Mouse (Mus musculus) MEL (cell line): ENCODE measurements around the gene Lpar6. TPM values are rescaled to one million over a fixed set of nuclear protein-coding genes. Genes with fewer than 3 reads are reported as not detected.

Experiments
- DNase-seq: peaks from one replicate; pipeline ENCODE4 v3.0.0; 2011; ENCODE audit warnings: low read depth, low spot score
- H3K27ac ChIP-seq: 2 replicates; pipeline ENCODE4 v1.5.1; 2012; ENCODE audit warnings: low read depth, mild to moderate bottlenecking, control low read depth, low read length, moderate library complexity; ENCODE audit not compliant: control insufficient read depth
- H3K27me3 ChIP-seq, 2 experiments: fragments of 150-350 bp in 1 of 2; sonication (generic) in 1 of 2; 2 replicates each; pipeline ENCODE4 v1.6.1; 2012; ENCODE audit warnings: low read length in 2 of 2, mild to moderate bottlenecking in 2 of 2, improper control_type of control experiment in 1 of 2, moderate library complexity in 1 of 2; ENCODE audit not compliant: insufficient read depth in 2 of 2, control insufficient read depth in 1 of 2
- H3K36me3 ChIP-seq, 2 experiments: 2 replicates each; pipeline ENCODE4 v1.6.1; 2012 to 2014; ENCODE audit warnings: low read length in 2 of 2, improper control_type of control experiment in 1 of 2, inconsistent platforms in 1 of 2, mild to moderate bottlenecking in 1 of 2; ENCODE audit not compliant: insufficient read depth in 2 of 2, control insufficient read depth in 1 of 2
- H3K4me1 ChIP-seq, 2 experiments: fragments of 150-350 bp in 1 of 2; sonication (generic) in 1 of 2; 2 replicates each; pipeline ENCODE4 v1.6.1; 2012; ENCODE audit warnings: low read length in 2 of 2, improper control_type of control experiment in 1 of 2, mild to moderate bottlenecking in 1 of 2; ENCODE audit not compliant: insufficient read depth in 2 of 2, control insufficient read depth in 1 of 2
- H3K4me3 ChIP-seq, 2 experiments: fragments of 150-350 bp in 1 of 2; sonication (generic) in 1 of 2; 2 replicates each; pipeline ENCODE4 v1.5.1; 2012; ENCODE audit warnings: low read depth in 2 of 2, low read length in 2 of 2, mild to moderate bottlenecking in 2 of 2, moderate library complexity in 2 of 2, control low read depth in 1 of 2, improper control_type of control experiment in 1 of 2; ENCODE audit not compliant: control insufficient read depth in 1 of 2, insufficient read depth in 1 of 2
- H3K79me2 ChIP-seq: 2 replicates; pipeline ENCODE4 v1.6.1; 2012; ENCODE audit warnings: mild to moderate bottlenecking, low read length, moderate library complexity; ENCODE audit not compliant: control insufficient read depth, poor library complexity, insufficient read depth
- H3K9ac ChIP-seq: 2 replicates; pipeline ENCODE4 v1.6.1; 2012; ENCODE audit warnings: low read depth, mild to moderate bottlenecking, control low read depth, low read length, moderate library complexity; ENCODE audit not compliant: control insufficient read depth, poor library complexity, severe bottlenecking
- H3K9me3 ChIP-seq: fragments of 150-350 bp; sonication (generic); replicated peaks from 2 replicates; pipeline ENCODE4 v1.6.1; 2012; ENCODE audit warnings: mild to moderate bottlenecking, low read length, improper control_type of control experiment, moderate library complexity; ENCODE audit not compliant: insufficient read depth
- BHLHE40 ChIP-seq: IDR thresholded peaks from 2 replicates; pipeline ENCODE4 v1.6.1; 2012; ENCODE audit warnings: low read depth, mild to moderate bottlenecking, inconsistent platforms, low read length, improper control_type of control experiment, borderline replicate concordance
- CHD1 ChIP-seq: IDR thresholded peaks from 2 replicates; pipeline ENCODE4 v1.6.1; 2012; ENCODE audit warnings: low read depth, mild to moderate bottlenecking, inconsistent platforms, low read length, improper control_type of control experiment
- E2F4 ChIP-seq: IDR thresholded peaks from 2 replicates; pipeline ENCODE4 v1.6.1; 2011; ENCODE audit warnings: low read depth, low read length, improper control_type of control experiment, borderline replicate concordance
- ELF1 ChIP-seq: IDR thresholded peaks from 2 replicates; pipeline ENCODE4 v1.6.1; 2014; ENCODE audit warnings: low read depth, mild to moderate bottlenecking, inconsistent platforms, low read length, improper control_type of control experiment, moderate library complexity
- ETS1 ChIP-seq: IDR thresholded peaks from 2 replicates; pipeline ENCODE4 v1.6.1; 2012; ENCODE audit warnings: low read depth, mild to moderate bottlenecking, inconsistent platforms, low read length, improper control_type of control experiment, moderate library complexity
- GABPA ChIP-seq: IDR thresholded peaks from 2 replicates; pipeline ENCODE4 v1.6.1; 2012; ENCODE audit warnings: low read depth, mild to moderate bottlenecking, inconsistent platforms, low read length, improper control_type of control experiment, moderate library complexity
- GATA1 ChIP-seq: IDR thresholded peaks from 2 replicates; pipeline ENCODE4 v1.6.1; 2011; ENCODE audit warnings: low read depth, low read length, improper control_type of control experiment
- HCFC1 ChIP-seq: IDR thresholded peaks from 2 replicates; pipeline ENCODE4 v1.6.1; 2012; ENCODE audit warnings: low read depth, mild to moderate bottlenecking, inconsistent platforms, low read length, improper control_type of control experiment, moderate library complexity
- KAT2A ChIP-seq: conservative IDR thresholded peaks from 2 replicates; pipeline ENCODE4 v1.6.1; 2012; ENCODE audit warnings: low read depth, low read length, improper control_type of control experiment, inconsistent platforms
- MAFK ChIP-seq: IDR thresholded peaks from 2 replicates; pipeline ENCODE4 v1.6.1; 2011; ENCODE audit warnings: low read depth, mild to moderate bottlenecking, low read length, improper control_type of control experiment, borderline replicate concordance
- MAZ ChIP-seq: IDR thresholded peaks from 2 replicates; pipeline ENCODE4 v1.6.1; 2012; ENCODE audit warnings: low read depth, mild to moderate bottlenecking, inconsistent platforms, low read length, improper control_type of control experiment
- MEF2A ChIP-seq: IDR thresholded peaks from 2 replicates; pipeline ENCODE4 v1.6.1; 2014; ENCODE audit warnings: low read depth, mild to moderate bottlenecking, inconsistent platforms, low read length, improper control_type of control experiment; ENCODE audit not compliant: poor library complexity, insufficient replicate concordance, severe bottlenecking; ENCODE audit errors: extremely low read depth
- MYC ChIP-seq: IDR thresholded peaks from 2 replicates; pipeline ENCODE4 v1.6.1; 2011; ENCODE audit warnings: low read depth, mild to moderate bottlenecking, low read length, improper control_type of control experiment, moderate library complexity
- NRF1 ChIP-seq: IDR thresholded peaks from 2 replicates; pipeline ENCODE4 v1.6.1; 2014; ENCODE audit warnings: low read depth, mild to moderate bottlenecking, inconsistent platforms, low read length, improper control_type of control experiment, moderate library complexity; ENCODE audit not compliant: poor library complexity, insufficient read depth, severe bottlenecking
- POLR2A ChIP-seq, 2 experiments: IDR thresholded peaks; 2 replicates each; pipeline ENCODE4 v1.6.1; 2011 to 2012; ENCODE audit warnings: low read length in 2 of 2, mild to moderate bottlenecking in 2 of 2, control low read depth in 1 of 2, improper control_type of control experiment in 1 of 2, low read depth in 1 of 2, moderate library complexity in 1 of 2; ENCODE audit not compliant: control insufficient read depth in 1 of 2, insufficient read depth in 1 of 2, poor library complexity in 1 of 2
- RAD21 ChIP-seq: IDR thresholded peaks from 2 replicates; pipeline ENCODE4 v1.6.1; 2011; ENCODE audit warnings: mild to moderate bottlenecking, low read depth, low read length, improper control_type of control experiment
- RCOR1 ChIP-seq: IDR thresholded peaks from 2 replicates; pipeline ENCODE4 v1.6.1; 2012; ENCODE audit warnings: low read depth, mild to moderate bottlenecking, inconsistent platforms, low read length, improper control_type of control experiment
- TBP ChIP-seq: IDR thresholded peaks from 2 replicates; pipeline ENCODE4 v1.8.0; 2011; ENCODE audit warnings: low read depth, low read length, improper control_type of control experiment
- UBTF ChIP-seq: IDR thresholded peaks from 2 replicates; pipeline ENCODE4 v1.6.1; 2012; ENCODE audit warnings: low read depth, mild to moderate bottlenecking, inconsistent platforms, low read length, improper control_type of control experiment, moderate library complexity, borderline replicate concordance; ENCODE audit not compliant: insufficient read depth
- ZKSCAN1 ChIP-seq: IDR thresholded peaks from 2 replicates; pipeline ENCODE4 v1.6.1; 2012; ENCODE audit warnings: low read depth, mild to moderate bottlenecking, inconsistent platforms, low read length, improper control_type of control experiment, moderate library complexity
- ZNF384 ChIP-seq: IDR thresholded peaks from 2 replicates; pipeline ENCODE4 v1.6.1; 2012; ENCODE audit warnings: low read depth, mild to moderate bottlenecking, inconsistent platforms, low read length, improper control_type of control experiment
- polyA plus RNA-seq, 2 experiments: library from polyadenylated mRNA; stranded (reverse) in 1 of 2; unstranded in 1 of 2; fragments of >175 nt in 1 of 2; fragments of >200 nt in 1 of 2; gene quantifications; 2 replicates each; pipeline versions ENCODE4 v1.2.1 to v1.2.4; 2012; ENCODE audit warnings: low replicate concordance in 2 of 2, low read depth in 1 of 2; ENCODE audit not compliant: insufficient read length in 2 of 2, insufficient read depth in 1 of 2, missing spikeins in 1 of 2
- total RNA-seq: library from RNA; depleted of rRNA; stranded (reverse); fragments of 300-350 nt; gene quantifications from 2 replicates; pipeline ENCODE4 v1.2.3, GENCODE M21; 2012

Lpar6 gene
- total and polyA plus RNA-seq, 3 experiments = not detected

DNA sequence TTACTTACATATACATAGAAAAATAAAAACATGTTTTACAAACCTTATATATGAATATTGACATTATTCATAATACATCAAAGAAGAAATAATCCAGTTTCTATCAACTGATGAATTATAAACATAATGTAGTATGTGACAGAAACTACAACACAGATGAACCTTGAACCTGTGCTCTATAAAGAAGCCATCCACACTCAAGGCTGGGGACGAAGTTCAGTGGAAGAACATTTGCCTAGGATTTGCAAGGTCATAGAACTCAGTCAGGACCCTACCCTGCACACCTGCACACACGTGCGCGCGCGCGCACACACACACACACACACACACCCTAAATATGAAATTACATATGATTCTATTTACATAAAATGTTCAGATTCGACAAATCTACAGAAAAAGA lies 27.5 kb upstream of the Lpar6 start:
- Histone ChIP-seq H3K27ac (no peak overlapping the region), H3K4me1 (no peaks in the 10 kb centered on the region), H3K9me3 (no peaks in the 10 kb centered on the region), H3K79me2 (no peaks in the 10 kb centered on the region), H3K9ac (no peak overlapping the region), H3K4me3 (no peak overlapping the region), H3K36me3 (no peaks in the 10 kb centered on the region; a peak in 1 of 4 replicates), H3K27me3 (no peaks in the 10 kb centered on the region)
- no peak for DNase-seq
- TF ChIP-seq ELF1 (no peak), POLR2A (IDR thresholded peaks at IDR 0.05; ENCODE audit: control insufficient read depth in 1 of 2, insufficient read depth in 1 of 2, low read depth in 1 of 2, low read length in 2 of 2, poor library complexity in 1 of 2) (no peak), MEF2A (no peak), NRF1 (no peak), ETS1 (no peak), TBP (no peak), MYC (no peak), UBTF (no peak), MAFK (no peak), HCFC1 (no peak), GABPA (no peak), RCOR1 (no peak), RAD21 (no peak), MAZ (no peak), ZNF384 (no peak), ZKSCAN1 (no peak), BHLHE40 (no peak)

DNA sequence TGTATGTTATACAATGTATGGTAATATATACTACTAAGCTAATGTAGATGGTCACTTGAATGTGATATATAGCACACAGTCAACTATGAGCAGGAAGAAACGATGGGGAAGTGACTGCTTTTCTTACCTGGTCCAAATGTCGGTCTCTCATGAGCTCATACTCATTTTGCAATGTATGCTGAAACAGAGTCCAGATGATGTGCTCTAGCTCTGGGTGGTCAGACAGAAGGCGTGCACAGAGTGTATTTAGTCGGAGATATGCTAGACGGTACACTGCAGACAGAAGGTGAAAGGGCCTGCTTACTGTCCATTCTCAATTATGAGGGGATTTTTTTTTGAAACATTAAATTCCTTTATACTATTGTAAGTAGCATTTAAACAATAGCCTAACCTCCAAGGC lies 26.2 kb upstream of the Lpar6 start:
- no peak overlapping the region for H3K27ac ChIP-seq
- no peaks in the 10 kb centered on the region for H3K4me1 ChIP-seq
- H3K36me3 ChIP-seq = no peaks in the 10 kb centered on the region; a peak in 1 of 4 replicates
- TF ChIP-seq KAT2A = no peak
- TF ChIP-seq GATA1 = no peak
- no peak for TF ChIP-seq ELF1
- no peak for TF ChIP-seq ZKSCAN1
- no peak for TF ChIP-seq E2F4
- TF ChIP-seq CHD1 = no peak
- H3K27me3 ChIP-seq = no peaks in the 10 kb centered on the region
- H3K79me2 ChIP-seq = no peaks in the 10 kb centered on the region
- no peak overlapping the region for H3K9ac ChIP-seq
- H3K9me3 ChIP-seq = no peaks in the 10 kb centered on the region
- no peak overlapping the region for H3K4me3 ChIP-seq
- DNase-seq = no peak
